Mouse (Mus musculus) kidney, postnatal 36 days (tissue): Measurements from ENCODE around the gene Rbfox1.

Experiments
- DNase-seq, 2 experiments: peaks; one replicate each; pipeline ENCODE4 v3.0.0; 2021 to 2022; ENCODE audit warnings: mixed read lengths in 2 of 2

The Rbfox1 gene

GRCm38 (mm10) chr16:6961931-6962379, 1076.8 kb downstream of the Rbfox1 start:
- no peak for DNase-seq

DNA sequence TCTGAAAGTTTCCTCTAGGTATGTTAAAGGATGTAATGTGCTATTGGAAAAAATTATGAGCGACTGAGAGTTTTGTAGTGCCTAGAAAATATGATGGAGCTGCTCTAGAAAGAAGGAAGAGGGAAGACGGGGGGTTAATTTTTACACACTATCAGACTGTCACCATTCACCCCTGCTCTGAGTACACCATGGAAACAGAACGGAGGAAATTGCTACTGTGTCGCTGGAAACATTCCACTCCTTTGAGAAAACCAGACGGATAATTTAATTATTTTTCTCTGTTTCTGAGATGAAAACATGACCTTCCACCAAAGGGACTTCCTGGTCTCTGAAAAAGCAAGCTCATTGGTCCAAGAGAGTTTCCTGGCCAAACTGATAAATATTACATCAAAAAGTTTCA, 1077.4 kb downstream of the Rbfox1 start:
- no peak for DNase-seq

DNA sequence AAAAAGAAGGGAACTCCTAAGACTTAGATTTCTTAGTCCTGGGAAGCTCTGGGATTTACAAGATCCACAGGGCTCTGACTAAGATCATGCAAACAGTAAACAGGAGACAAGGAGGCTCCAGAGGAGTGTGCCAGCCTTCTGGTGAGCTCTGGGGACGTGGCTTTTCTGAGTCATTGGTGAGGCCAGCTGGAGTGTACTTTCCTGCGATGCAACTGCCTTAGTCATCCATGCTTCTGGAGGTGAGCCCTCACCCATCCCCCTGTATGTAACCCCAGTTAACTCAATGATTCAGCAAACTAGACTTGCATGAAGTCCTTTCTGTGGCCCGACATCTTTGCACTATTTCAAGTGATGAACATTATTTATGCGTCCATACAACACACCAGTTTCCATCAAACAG, 1078.4 kb downstream of the Rbfox1 start:
- DNase-seq = no peak

DNA sequence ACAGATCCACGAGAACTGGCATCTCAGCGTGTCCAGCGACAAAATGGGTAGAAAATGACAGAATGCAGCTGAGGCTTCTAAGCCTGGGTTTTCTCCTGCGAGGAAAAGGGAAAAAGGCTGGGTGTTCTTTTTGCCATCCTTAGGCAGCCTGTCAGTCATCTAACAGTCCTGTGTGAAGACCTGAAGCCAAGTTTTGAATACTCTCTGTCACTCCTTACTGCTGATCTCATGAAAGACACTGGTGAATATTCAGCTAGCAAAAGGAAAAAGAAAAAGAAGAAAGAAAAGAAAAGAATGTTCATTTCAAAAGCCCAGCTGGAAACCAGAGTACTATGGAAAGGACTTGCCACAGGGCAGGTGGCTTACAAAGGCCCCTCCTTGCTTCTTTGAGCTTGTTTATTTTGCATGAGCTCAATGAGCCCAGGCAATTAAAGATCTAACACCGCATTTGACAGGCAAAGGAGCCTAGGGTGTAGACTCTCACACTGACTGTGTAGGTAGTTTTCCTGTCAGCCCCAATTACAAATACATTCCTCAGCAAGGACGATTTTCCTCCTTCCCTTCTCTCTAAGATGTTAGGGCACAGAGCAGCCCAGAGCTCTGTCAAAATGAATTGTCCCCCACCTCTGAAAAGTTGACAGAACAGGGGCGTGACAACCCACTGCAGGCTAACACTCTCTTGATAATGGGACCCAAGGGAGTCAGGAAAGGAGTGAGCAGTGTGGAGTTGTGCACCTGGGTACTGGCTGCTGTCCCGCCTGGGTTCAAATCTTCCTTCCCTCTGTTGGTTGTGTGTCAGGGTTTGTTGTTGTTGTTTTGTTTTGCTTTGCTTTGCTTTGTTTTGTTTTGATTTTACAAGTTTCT, 1079.8 kb downstream of the Rbfox1 start:
- DNase-seq = no peak

GRCm38 (mm10) chr16:6969986-6970385, 1084.8 kb downstream of the Rbfox1 start:
- no peak for DNase-seq

- DNase-seq = no peak
Observed at GRCm38 (mm10) chr16:6976341-6976740, 1091.2 kb downstream of the Rbfox1 start.

GRCm38 (mm10) chr16:6983947-6984346, 1098.8 kb downstream of the Rbfox1 start:
- no peak for DNase-seq

- peak; percentile 1 to 4 for DNase-seq
Observed at GRCm38 (mm10) chr16:6986031-6986430, 1100.9 kb downstream of the Rbfox1 start.

- no peak for DNase-seq
Observed at GRCm38 (mm10) chr16:6986494-6986893, 1101.3 kb downstream of the Rbfox1 start.

DNA sequence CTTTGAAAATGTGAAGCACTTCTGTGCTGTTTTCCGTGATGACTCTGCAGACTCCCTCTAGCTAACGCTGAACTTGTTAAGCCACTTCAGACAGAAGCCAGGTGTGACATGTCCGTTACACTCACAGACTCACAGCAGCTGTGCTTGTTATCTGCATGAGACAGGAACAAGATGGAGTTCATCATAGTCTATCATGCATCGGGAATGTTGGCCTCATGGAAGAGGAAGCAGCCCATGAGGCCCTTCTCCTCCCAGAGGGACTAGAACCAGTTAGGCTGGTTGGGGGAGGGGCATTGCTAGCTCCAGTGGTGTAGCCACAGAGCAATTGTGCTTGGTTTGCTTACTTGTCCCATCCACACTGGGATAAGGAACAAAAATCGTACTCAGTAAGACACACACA, 1107.1 kb downstream of the Rbfox1 start:
- DNase-seq = no peak

DNA sequence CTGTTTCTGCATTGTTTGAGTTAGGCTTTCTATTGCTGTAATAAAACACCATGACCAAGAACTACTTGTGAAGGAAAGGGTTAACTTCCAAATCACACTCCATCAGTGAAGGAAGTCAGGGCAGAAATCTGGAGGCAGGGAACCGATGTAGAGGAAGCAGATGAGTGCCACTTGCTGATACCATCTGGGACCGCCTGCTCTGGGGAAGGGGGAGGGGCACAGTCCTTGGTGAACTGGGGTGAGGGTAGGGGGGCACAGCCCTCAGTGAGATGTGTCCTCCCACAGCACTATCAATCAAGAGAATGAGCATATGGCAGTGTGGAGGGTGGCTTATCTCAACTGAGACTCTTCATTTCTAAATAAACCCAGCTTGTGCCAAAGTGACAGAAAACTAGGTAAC, 1108.0 kb downstream of the Rbfox1 start:
- no peak for DNase-seq

DNA sequence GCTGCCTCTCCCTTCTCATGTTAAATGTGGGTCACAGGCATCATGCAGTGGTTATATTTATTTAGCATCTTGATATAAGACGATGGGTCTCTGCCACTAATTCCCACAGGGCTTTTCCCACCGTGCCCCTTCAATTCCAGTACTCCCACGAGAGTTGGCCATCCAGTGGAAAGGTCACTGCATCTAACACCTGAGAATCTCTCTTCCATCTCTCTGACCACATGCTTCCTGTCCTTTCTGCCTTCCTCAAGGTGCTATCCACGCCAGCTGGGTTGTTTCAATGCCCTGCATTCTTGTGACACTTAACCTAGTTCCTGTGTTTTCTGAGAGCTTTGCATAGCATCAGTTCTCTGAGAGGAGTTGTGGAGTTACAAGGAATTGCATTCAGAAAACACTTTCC, 1112.0 kb downstream of the Rbfox1 start:
- DNase-seq = no peak

GRCm38 (mm10) chr16:6997834-6998233, 1112.7 kb downstream of the Rbfox1 start:
- no peak for DNase-seq

DNA sequence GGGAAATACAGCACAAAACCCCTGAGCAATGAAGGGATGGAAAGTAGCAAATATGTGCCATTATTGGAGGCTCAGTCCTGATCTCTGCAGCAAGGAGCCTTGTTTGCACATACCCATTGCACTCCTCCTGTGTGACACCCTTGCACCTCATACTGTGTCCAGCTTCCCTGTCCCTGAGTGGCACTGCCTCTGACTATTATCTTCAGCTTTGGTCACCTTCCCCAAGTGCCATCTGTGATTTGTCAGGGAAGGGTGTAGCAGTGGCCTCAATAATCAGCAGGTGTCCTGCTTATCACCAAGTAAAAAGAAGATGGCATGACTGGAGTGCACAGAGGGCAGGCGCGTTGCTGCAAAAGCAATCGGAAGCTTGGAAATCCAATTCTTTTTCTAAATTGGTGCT, 1119.4 kb downstream of the Rbfox1 start:
- DNase-seq = no peak

- DNase-seq = peak; percentile 5 to 57
Observed at GRCm38 (mm10) chr16:7005478-7005877, 1120.3 kb downstream of the Rbfox1 start.

DNA sequence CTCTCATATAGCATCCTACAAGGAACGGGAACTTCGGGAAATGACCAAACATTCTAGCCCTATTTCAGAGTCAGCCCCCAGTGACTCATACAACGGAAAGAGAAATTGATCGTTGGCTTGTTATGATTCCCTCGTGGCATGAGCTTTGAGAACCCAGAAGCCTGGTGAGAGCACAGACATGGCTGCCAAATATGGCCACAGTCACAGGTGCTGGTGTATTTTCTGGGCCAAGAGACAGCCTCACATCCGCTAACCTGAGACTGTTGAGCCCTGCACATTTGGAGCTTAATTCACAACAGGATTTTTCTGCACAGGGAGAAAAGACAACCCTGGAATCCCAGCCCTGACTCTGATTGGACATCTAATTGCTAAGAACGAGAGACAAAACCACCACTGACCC, 1132.2 kb downstream of the Rbfox1 start:
- DNase-seq = no peak

DNA sequence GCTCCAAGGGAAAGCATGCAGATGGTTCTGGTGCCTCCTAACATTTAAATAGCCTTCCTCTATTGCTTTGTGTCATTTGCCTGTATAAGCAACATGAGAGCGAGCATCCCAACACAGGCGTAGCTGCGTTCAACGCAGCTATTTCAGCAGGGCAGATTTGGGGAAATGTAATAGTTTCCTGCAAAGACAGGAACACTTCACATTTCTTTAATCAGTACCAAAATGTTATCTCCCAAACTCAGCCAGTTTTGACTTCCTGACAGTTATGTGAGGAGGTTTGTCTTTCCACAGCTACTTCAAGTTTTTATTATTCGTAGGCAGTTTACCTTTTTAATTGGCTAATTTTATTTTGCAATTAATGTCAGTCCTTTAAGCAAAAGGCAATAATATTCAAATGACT, 1149.1 kb downstream of the Rbfox1 start:
- no peak for DNase-seq

GRCm38 (mm10) chr16:7036566-7036965, 1151.4 kb downstream of the Rbfox1 start:
- no peak for DNase-seq

DNA sequence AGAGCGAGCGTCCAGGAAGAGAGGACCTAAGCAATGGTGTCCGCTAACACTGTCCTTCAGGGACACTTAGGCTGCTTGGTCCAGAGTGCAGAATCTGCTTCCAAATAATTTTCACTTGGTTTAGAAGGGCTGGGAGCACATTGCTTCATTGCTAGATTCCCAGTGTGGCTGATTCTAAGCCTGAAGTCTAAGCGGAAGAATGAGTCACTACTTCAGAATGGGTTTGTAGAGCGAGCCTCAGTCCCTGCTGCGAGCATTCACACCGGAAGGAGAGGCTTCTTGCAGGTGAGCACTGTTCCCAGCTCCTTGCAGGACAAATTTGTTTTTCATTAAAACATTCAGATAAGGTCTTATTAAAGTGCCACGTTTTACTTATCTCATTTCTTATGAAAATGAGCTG, 1151.8 kb downstream of the Rbfox1 start:
- DNase-seq = no peak

DNA sequence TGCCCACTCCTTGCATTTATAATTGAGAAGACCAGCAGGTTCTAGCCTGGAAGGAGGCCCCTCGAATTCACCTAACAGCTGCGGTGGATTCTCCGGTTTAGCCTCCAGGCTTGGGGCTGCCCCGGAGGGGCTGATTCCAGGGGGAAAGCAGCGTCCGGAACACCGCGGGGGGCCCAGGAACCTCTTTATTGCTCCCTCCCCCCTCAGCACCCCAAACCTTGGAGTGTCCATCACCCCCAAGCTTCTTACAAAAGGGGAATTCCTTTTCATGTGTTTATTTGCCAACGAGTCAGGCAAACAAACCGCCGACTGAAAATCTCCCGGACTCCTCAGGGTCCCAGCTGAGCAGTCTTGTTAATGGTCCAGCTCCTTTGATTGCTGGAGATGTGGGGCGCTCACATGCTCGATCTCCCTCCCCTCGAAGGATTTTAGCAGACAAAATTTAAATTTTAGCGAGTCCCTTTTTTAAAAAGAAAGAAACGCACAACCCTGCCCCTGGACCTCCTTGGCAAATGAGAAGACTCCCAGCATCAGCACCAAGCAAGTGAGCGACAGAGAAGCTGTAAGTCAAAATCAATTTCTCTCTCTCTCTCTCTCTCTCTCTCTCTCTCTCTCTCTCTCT, 1153.6 kb downstream of the Rbfox1 start:
- no peak for DNase-seq

- DNase-seq = no peak
Observed at GRCm38 (mm10) chr16:7039404-7040367, 1154.5 kb downstream of the Rbfox1 start.

DNA sequence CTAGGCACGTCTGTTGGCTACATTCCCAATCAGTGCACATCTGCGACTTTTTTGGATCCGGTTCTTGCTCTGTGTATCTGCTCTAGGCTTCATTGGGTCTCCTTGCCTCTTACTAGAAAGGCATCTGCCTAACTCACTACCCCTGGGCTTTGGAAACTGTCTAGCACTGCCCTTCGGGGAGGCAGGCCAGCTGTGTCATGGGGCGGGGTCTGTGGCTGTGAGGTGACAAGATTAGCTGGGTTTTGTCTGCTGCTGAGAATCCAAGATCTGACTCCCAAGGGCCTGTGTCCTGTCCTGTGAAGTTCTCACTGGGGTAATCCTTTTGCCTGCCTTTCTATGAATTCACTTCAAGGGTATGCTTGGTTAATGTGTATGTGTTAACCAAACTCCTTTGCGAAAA, 1155.5 kb downstream of the Rbfox1 start:
- DNase-seq = no peak

GRCm38 (mm10) chr16:7047421-7047820, 1162.3 kb downstream of the Rbfox1 start:
- DNase-seq = no peak
